Mouse (Mus musculus) hindbrain, embryonic 14.5 days (tissue): Measurements from ENCODE around the gene Elovl1. TPM values are rescaled to one million over a fixed set of nuclear protein-coding genes. Genes with fewer than 3 reads are reported as not detected.

Experiments used
- ATAC-seq: fragments of 200-750 bp; cut with Nextera tagmentation; 2 replicates; pipeline ENCODE4 v1.8.0; 2017; ENCODE audit warnings: moderate number of reproducible peaks, mild to moderate bottlenecking, moderate TSS enrichment, moderate library complexity; ENCODE audit not compliant: low FRiP score
- DNase-seq: peaks from one replicate; pipeline ENCODE4 v3.0.0-alpha.2; 2015; ENCODE audit warnings: low spot score
- H3K27ac ChIP-seq: fragments of 300-500 bp; sonication (generic); 2 replicates; pipeline ENCODE4 v1.5.1; 2014; ENCODE audit warnings: mild to moderate bottlenecking, moderate library complexity
- H3K27me3 ChIP-seq: fragments of 300-500 bp; sonication (generic); 2 replicates; pipeline ENCODE4 v1.6.1; 2014; ENCODE audit warnings: mild to moderate bottlenecking, low read length, mixed read lengths; ENCODE audit not compliant: control insufficient read depth, insufficient read depth
- H3K36me3 ChIP-seq: fragments of 300-500 bp; sonication (generic); replicated peaks from 2 replicates; pipeline ENCODE4 v1.6.1; 2014; ENCODE audit not compliant: control insufficient read depth, insufficient read depth
- H3K4me1 ChIP-seq: fragments of 300-500 bp; sonication (generic); replicated peaks from 2 replicates; pipeline ENCODE4 v1.6.1; 2014; ENCODE audit warnings: antibody characterized with exemption, low read length, mixed read lengths; ENCODE audit not compliant: control insufficient read depth, insufficient read depth
- H3K4me2 ChIP-seq: fragments of 300-500 bp; sonication (generic); replicated peaks from 2 replicates; pipeline ENCODE4 v1.6.1; 2014; ENCODE audit warnings: mild to moderate bottlenecking, moderate library complexity
- H3K4me3 ChIP-seq: fragments of 300-500 bp; sonication (generic); replicated peaks from 2 replicates; pipeline ENCODE4 v1.5.1; 2014; ENCODE audit warnings: mild to moderate bottlenecking, low read length
- H3K9ac ChIP-seq: fragments of 300-500 bp; sonication (generic); 2 replicates; pipeline ENCODE4 v1.6.1; 2014
- H3K9me3 ChIP-seq: fragments of 300-500 bp; sonication (generic); 2 replicates; pipeline ENCODE4 v1.6.1; 2016; ENCODE audit warnings: low read length; ENCODE audit not compliant: control insufficient read depth
- WGBS: fragments of 180-500 bp; shearing (Covaris S2); extraction: QIAGEN DNeasy Blood & Tissue Kit; methylation state at CpG from one replicate; pipeline ENCODE4 v1.1.7; 2014; 5-methylcytosine and 5-hydroxymethylcytosine counted together
- polyA plus RNA-seq: library from polyadenylated mRNA; unstranded; fragments of >200 nt; fragmentation: Nextera tagmentation; extraction: Ambion mirVana; gene quantifications from 2 replicates; pipeline ENCODE4 v1.2.1, GENCODE M21; 2014

Gene Elovl1
- polyA plus RNA-seq, 1 experiment from 2014 or later, result 32.4 TPM

DNA sequence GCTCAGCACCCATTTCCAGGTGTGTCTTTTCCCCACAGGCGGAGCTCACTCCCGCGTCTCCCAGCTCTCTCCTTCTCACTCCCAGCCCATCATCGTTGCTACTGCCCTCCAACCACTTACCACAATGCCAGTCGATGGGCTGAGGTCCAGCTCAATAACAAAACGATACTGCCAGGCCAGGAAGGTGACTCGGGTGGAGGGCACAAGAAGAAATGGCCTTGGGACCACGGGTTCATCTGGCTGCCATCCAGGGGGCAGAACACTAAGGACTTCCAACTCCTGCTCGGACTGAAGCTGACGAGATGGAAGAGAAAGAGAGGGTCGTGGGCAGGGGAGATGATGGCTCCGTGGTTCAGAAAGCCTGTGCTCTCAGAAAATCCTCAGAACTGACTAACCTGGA is 25.2 kb upstream of the Elovl1 start:
- no peak for ATAC-seq
- no peaks in the 10 kb centered on the region for H3K4me1 ChIP-seq
- WGBS, result 94% methylated on average over 12 of the region's 12 CpGs

GRCm38 (mm10) chr4:118409142-118409900 is 18.6 kb upstream of the Elovl1 start, which contains the start of the genes Szt2 and Med8:
Szt2 (minus strand) TSS chr4:118409273.
Med8 (plus strand) TSS chr4:118409337.
- Histone ChIP-seq H3K4me2 (peak within 1 kb of the TSS; percentile 81), H3K36me3 (peaks cover 46% of the 10 kb centered on the region), H3K4me1 (peaks cover 14% of the 10 kb centered on the region), H3K27me3 (no peaks in the 10 kb centered on the region), H3K27ac (peak within 1 kb of the TSS; percentile 58; the same call in 1 of the 2 replicates), H3K9me3 (no peaks in the 10 kb centered on the region), H3K4me3 (peak within 1 kb of the TSS; percentile 76), H3K9ac (peak within 1 kb of the TSS; percentile 85)
- DNase-seq (peak; percentile 90), ATAC-seq (peak; percentile 96)
- WGBS, result under 1% methylated on average over 53 of the region's 53 CpGs

More for the DNA sequence above, 25.2 kb upstream of the Elovl1 start:
- H3K27ac ChIP-seq, result no peak overlapping the region
- DNase-seq, result no peak
- H3K4me2 ChIP-seq, result no peak overlapping the region
- H3K4me3 ChIP-seq, result no peak overlapping the region
- H3K36me3 ChIP-seq, result peaks cover 67% of the 10 kb centered on the region
- no peaks in the 10 kb centered on the region for H3K9me3 ChIP-seq
- no peaks in the 10 kb centered on the region for H3K27me3 ChIP-seq
- no peak overlapping the region for H3K9ac ChIP-seq

DNA sequence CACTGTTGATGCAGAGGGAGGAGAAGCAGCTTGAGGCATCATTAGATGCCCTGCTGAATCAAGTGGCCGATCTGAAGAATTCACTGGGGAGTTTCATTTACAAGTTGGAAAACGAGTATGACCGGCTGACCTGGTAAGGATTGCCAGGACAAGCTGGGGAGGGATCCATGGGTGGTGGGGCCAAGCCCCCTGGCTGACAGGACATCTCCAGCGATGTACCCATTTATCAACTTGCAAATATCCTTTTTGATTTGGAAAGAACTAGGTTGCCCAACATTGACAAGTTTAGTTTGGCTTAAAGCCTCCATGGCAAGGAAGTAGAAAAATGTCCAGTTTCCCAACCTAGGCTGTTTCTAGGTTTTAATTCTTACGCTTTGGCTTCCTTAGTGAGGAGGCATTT is 17.0 kb upstream of the Elovl1 start:
- Histone ChIP-seq H3K9ac (no peak overlapping the region), H3K27ac (no peak overlapping the region), H3K4me3 (no peak overlapping the region), H3K4me2 (no peak overlapping the region), H3K27me3 (no peaks in the 10 kb centered on the region), H3K4me1 (peaks cover 14% of the 10 kb centered on the region), H3K9me3 (no peaks in the 10 kb centered on the region), H3K36me3 (peaks cover 52% of the 10 kb centered on the region)
- no peak for DNase-seq
- 94% methylated on average over 5 of the region's 5 CpGs for WGBS
- no peak for ATAC-seq

GRCm38 (mm10) chr4:118413553-118413952 is 14.3 kb upstream of the Elovl1 start:
- ATAC-seq (no peak), DNase-seq (no peak)
- Histone ChIP-seq H3K4me2 (no peak overlapping the region), H3K9ac (no peak overlapping the region), H3K27me3 (no peaks in the 10 kb centered on the region), H3K4me3 (no peak overlapping the region), H3K9me3 (no peaks in the 10 kb centered on the region), H3K36me3 (peaks cover 76% of the 10 kb centered on the region), H3K27ac (no peak overlapping the region), H3K4me1 (peaks cover 7% of the 10 kb centered on the region)
- WGBS, result 97% methylated on average over 5 of the region's 5 CpGs

GRCm38 (mm10) chr4:118415779-118416178 is 12.1 kb upstream of the Elovl1 start:
- no peaks in the 10 kb centered on the region for H3K4me1 ChIP-seq
- no peaks in the 10 kb centered on the region for H3K27me3 ChIP-seq
- no peak overlapping the region for H3K4me2 ChIP-seq
- H3K27ac ChIP-seq, result no peak overlapping the region
- DNase-seq (no peak), ATAC-seq (no peak)
- WGBS, result 91% methylated on average over 2 of the region's 2 CpGs
- H3K4me3 ChIP-seq, result no peak overlapping the region
- H3K9me3 ChIP-seq, result no peaks in the 10 kb centered on the region
- H3K9ac ChIP-seq, result no peak overlapping the region
- peaks cover 96% of the 10 kb centered on the region for H3K36me3 ChIP-seq

GRCm38 (mm10) chr4:118416329-118416728 is 11.6 kb upstream of the Elovl1 start:
- Histone ChIP-seq H3K9ac (no peak overlapping the region), H3K27me3 (no peaks in the 10 kb centered on the region), H3K4me3 (no peak overlapping the region), H3K9me3 (no peaks in the 10 kb centered on the region), H3K27ac (no peak overlapping the region), H3K36me3 (peaks cover 96% of the 10 kb centered on the region), H3K4me2 (no peak overlapping the region), H3K4me1 (no peaks in the 10 kb centered on the region)
- DNase-seq (no peak), ATAC-seq (no peak)
- WGBS, result 97% methylated on average over 5 of the region's 5 CpGs

DNA sequence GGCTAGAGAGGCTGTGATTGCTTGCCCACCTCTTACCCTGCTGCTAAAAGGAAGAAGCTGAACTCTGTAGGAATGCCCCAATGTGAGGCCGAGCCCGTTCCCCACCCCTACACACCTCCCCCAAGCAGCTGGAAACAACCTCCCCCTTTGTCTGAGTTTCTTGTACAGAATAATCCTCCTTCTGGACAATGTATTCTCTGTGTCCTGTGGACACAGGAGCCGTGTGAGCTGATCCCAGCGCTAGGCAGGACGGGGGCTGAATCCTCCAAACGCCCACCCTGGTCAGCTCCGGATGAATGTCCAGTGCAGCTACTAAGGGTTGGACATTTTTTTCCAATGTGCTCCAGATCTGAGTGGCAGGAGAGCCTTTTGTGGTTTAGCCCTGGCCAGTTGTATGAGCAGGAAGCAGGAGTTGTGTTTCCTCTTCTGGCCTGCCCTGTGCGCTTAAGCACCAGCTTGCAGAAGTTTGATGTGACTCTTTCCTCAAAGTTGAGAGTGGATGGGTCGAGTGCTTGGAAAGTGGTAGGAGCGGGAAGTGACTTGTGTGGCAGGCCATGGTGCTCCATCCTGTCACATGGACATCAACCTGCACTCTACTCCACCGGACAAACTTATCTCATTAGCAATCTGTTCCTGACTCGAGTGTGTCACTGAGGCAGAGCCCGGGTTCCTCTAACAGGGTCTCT is 10.6 kb upstream of the Elovl1 start:
- Histone ChIP-seq H3K9ac (no peak overlapping the region), H3K36me3 (peaks cover 94% of the 10 kb centered on the region), H3K4me3 (no peak overlapping the region), H3K27me3 (no peaks in the 10 kb centered on the region), H3K4me2 (no peak overlapping the region), H3K4me1 (no peaks in the 10 kb centered on the region), H3K27ac (no peak overlapping the region), H3K9me3 (no peaks in the 10 kb centered on the region)
- ATAC-seq (no peak), DNase-seq (no peak)
- WGBS, result 86% methylated on average over 13 of the region's 13 CpGs

GRCm38 (mm10) chr4:118421384-118421783 is 6.5 kb upstream of the Elovl1 start:
- H3K4me2 ChIP-seq, result no peak overlapping the region
- peaks cover 60% of the 10 kb centered on the region for H3K36me3 ChIP-seq
- no peak overlapping the region for H3K27ac ChIP-seq
- H3K9me3 ChIP-seq, result no peaks in the 10 kb centered on the region
- no peak overlapping the region for H3K9ac ChIP-seq
- no peaks in the 10 kb centered on the region for H3K27me3 ChIP-seq
- WGBS, result 100% methylated on average over 3 of the region's 3 CpGs
- ATAC-seq (no peak), DNase-seq (no peak)
- H3K4me1 ChIP-seq, result no peaks in the 10 kb centered on the region
- no peak overlapping the region for H3K4me3 ChIP-seq

DNA sequence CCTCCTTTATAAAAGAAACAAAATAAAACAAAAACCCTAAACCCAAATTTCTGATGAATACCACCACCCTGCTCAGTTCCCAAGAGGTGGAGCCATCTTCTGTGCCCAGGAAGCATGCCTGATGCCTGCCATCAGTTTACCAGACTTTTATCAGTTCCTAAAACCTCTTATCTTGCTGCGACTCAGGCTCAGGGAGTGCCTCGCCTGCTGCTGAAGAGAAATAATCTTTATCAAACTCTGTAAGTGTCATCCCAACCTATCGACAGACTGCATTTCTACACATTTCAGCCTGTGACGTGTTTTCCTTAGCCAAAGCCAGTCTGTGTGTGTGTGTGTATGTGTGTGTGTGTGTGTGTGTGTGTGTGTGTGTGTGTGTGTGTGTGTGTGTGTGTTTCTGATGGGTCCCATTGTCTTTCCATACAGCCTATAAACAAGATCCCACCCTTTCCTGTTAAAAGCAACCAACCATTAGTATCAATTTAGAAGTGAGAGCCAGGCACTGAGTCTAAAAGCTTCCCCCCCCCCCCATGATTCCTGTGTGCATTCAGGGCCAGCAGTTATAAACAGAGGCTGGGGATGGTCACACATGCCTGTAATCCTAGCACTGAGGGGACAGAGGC is 3.2 kb upstream of the Elovl1 start:
- H3K9ac ChIP-seq, result no peak overlapping the region
- DNase-seq (no peak), ATAC-seq (no peak)
- peaks cover 24% of the 10 kb centered on the region for H3K4me1 ChIP-seq
- no peak overlapping the region for H3K4me2 ChIP-seq
- H3K9me3 ChIP-seq, result no peaks in the 10 kb centered on the region
- no peak overlapping the region for H3K4me3 ChIP-seq
- H3K36me3 ChIP-seq, result peaks cover 31% of the 10 kb centered on the region; the same call in 1 of the 2 replicates
- WGBS, result 86% methylated on average over 4 of the region's 4 CpGs
- no peaks in the 10 kb centered on the region for H3K27me3 ChIP-seq
- no peak overlapping the region for H3K27ac ChIP-seq
